Mouse (Mus musculus) v-Abl transformed pro-B cells (cell line): ENCODE measurements at regions not wholly inside any gene's neighbourhood (a gene's known extent, or its start where the extent isn't known, plus 50 kb on each side); places are given as distances from the start of the nearest gene placed in this dataset.

Experiments used
- in situ Hi-C, 2 experiments: fragments of 400-800 bp; cut with MboI; formaldehyde crosslinking; loops; one replicate each; pipeline ENCODE4 v1.15.1; 2025; ENCODE audit not compliant: unreplicated experiment in 2 of 2

DNA sequence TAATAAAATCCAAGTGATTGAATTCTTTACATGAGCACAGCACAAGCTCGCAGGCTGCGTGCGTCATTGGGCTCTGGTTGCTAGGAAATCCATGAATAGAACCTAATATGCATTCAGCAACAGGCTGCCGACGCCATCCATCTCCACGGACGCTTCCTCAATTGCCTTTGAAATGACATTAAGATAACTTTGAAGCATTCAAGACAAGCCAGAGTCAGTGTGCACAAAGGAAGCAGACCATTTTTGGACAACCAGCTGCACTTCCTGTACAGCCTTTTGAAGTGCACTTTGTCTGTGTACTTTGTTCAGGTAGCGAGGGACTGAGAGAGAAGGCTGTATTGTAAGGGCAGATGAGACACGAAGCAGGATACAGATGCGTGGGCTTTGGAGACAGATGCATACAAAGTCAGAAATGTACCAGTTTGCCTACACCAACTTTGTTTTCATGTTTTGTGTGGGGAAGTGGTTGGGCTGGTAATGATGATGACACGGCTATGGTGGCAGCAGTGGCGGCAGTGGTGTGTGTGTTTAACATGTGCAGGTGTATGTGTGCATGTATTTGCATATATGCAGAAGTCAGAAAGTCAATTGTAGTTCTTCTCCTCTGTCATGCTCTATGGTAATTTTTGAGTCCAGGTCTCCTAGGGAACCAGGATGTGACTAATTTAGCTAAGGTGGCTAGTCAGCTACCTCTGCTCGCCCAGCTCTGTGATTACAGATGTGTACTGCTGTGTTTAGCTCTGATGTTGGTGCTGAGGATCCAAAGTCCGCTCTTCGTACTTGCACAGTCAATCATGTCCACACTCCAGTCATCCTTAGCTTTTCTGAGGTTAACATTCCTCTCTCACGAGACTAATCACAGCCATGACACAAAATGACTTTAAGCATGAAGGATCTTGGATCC is 106.7 kb upstream of the Col1a2 start:
- in situ Hi-C loops: no loop called here

DNA sequence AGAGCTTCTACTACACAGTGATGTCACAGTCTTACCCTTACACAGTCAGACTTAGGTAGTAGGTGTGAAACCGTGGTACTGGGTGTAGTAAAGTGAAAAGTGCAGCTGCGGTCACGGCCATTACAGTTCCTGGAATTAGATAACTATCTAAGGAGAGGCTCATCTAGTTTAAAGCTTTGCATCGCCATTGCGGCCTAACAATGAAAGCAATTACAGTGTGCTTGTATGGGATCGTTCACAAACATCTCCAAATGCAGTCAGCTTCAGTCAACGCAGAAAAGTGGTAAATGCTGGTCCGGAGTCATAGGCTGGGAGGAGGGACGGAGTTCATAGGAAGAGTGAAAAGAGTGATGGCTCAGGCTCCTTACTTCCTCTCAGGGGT is 106.0 kb upstream of the Col1a2 start:
- in situ Hi-C loops: no loop called here

DNA sequence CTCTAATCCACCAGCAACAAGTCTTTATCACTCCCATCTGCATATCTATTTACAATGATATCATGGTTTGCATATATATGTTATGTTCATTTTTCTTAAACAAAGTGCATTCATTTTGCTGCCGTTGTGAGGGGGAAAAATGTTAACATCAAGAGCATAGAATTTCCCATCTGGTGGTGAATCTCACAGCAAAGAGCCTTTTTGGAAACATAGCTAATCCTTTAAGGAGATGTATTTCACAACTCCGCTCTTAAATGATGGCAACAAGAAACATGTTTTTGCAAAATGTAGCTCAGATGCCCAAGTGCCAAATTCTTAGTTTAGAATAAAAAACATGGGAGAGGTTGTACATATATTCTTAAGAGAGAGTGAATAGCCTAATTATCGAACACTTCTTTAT is 99.3 kb upstream of the Col1a2 start:
- in situ Hi-C loops: loop anchor here in 1 of 2 experiments (25.0 kb wide), 1 partner anchor 893 kb away; no protein-coding TSS in a partner anchor

GRCm38 (mm10) chr6:4407748-4408147 is 96.9 kb upstream of the Col1a2 start:
- in situ Hi-C loops: loop anchor here in 1 of 2 experiments (25.0 kb wide), 1 partner anchor 895 kb away; no protein-coding TSS in a partner anchor

DNA sequence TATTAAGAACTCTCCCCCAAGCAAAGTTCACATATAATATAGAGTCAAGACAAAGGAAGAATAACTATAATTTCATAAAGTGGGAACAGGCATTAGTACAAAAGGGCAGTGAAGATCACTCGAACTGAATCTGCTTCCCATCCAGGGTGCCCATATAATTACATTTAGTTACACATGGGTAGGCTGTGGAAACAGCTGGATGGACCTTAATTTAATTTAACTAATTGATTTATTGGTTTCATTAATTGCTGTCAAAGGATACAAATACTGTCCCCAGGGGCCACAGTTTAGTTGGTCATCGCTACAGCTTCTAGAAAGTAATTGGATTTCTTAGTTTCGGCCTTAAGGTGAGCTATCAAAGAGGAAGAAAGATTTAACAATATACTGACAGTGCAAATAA is 91.4 kb upstream of the Col1a2 start:
- in situ Hi-C loops: loop anchor here (5.0 to 25.0 kb wide), 3 partner anchors 901 to 974 kb away; partner anchors contain the start of gene Asb4 (in 1 of the 2)

GRCm38 (mm10) chr6:4414166-4414565 is 90.4 kb upstream of the Col1a2 start:
- in situ Hi-C loops: loop anchor here (5.0 to 25.0 kb wide), 3 partner anchors 902 to 973 kb away; partner anchors contain the start of gene Asb4 (in 1 of the 2)

- in situ Hi-C loops: loop anchor here in 1 of 2 experiments (25.0 kb wide), 1 partner anchor 903 kb away; no protein-coding TSS in a partner anchor
Observed at GRCm38 (mm10) chr6:4415206-4415605, 89.4 kb upstream of the Col1a2 start.

- in situ Hi-C loops: loop anchor here in 1 of 2 experiments (25.0 kb wide), 1 partner anchor 905 kb away; no protein-coding TSS in a partner anchor
Observed at GRCm38 (mm10) chr6:4417247-4417709, 87.3 kb upstream of the Col1a2 start.

- in situ Hi-C loops: loop anchor here in 1 of 2 experiments (25.0 kb wide), 1 partner anchor 906 kb away; no protein-coding TSS in a partner anchor
Observed at GRCm38 (mm10) chr6:4418376-4418775, 86.2 kb upstream of the Col1a2 start.

DNA sequence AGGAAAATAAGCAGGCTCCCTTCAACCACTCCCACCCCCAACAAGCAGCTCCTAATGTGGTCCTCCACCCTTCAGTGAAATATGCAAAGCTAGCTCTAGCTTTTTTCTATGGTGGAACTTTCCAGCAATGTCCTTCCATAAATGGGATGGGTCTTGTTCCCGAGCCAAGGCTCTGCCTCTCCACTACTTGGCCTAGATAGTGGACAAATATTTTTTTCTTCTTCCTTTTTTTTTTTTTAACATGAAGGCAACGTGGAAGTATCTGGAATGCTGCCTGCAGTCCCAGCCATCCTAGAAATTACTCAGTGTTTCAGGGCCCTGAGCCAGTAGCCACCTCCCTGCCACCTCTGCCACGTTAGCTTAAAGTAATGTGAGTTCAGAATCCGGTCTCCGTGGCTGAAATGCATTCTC is 85.7 kb upstream of the Col1a2 start:
- in situ Hi-C loops: loop anchor here in 1 of 2 experiments (25.0 kb wide), 1 partner anchor 907 kb away; no protein-coding TSS in a partner anchor

GRCm38 (mm10) chr6:4421466-4421865 is 83.1 kb upstream of the Col1a2 start:
- in situ Hi-C loops: loop anchor here in 1 of 2 experiments (25.0 kb wide), 1 partner anchor 909 kb away; no protein-coding TSS in a partner anchor

DNA sequence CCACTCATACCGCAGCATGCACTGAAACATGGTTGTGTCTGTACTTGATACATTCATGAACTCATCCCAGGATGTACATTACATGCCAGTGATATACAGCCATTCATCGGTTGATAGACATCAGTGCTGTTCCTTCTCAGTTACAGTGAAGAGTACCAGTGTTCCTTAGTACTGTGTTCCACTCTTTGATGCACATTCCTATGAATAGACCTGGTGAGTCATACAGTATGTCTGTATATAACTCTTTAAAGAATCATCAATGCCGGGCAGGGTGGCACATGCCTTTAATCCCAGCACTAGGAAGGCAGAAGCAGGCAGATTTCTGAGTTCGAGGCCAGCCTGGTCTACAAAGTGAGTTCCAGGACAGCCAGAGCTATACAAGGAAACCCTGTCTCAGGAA is 77.5 kb upstream of the Col1a2 start:
- in situ Hi-C loops: no loop called here

DNA sequence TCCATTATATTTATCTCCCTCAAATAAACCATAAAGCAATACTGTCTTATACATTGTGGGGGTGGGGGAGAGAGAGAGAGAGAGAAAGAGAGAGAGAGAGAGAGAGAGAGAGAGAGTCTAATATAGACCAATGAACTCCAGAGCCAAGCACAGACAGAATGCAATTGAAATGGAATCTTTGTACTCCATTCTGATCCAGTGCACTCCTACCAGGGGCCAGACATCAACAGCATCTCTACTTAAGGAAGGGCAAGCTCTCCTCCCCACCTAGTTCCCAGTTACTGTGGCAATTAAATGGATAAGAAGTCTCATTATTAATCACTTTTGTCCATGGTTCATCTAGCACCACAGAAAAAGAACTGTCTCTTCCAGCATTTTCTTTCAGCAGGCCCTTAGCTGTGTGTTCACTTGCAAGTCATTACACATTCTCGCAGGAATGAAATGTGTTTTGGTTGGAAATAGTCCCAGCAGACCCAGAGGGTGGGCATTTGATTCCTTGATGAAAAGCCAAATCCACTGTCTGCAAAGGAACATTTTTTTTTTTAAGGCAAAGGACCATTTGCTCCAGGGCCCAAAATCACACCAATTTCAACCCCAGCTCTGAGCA is 73.8 kb upstream of the Col1a2 start:
- in situ Hi-C loops: no loop called here

GRCm38 (mm10) chr6:4432192-4432591 is 72.4 kb upstream of the Col1a2 start:
- in situ Hi-C loops: no loop called here

GRCm38 (mm10) chr6:4436439-4436838 is 68.2 kb upstream of the Col1a2 start:
- in situ Hi-C loops: no loop called here

DNA sequence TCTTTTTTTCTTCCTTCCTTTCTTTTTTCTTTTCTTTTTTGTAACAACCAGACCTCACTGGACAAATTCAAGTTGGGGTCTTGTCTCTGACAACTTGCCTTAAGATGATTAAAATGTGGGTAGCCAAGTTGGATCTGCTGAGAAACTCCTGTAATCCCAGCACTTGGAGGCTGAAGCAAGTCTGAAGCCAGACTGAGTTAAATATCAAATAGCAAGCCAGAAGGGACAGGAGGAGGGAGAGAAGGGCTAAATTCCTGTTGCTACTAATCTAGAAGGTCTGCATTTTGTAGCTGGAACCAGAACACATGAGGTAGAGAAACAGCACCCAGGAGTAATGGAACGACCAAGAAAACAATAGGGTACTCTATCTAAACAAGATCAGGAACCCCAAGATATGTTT is 67.7 kb upstream of the Col1a2 start:
- in situ Hi-C loops: no loop called here

- in situ Hi-C loops: no loop called here
Observed at GRCm38 (mm10) chr6:4441618-4442167, 62.9 kb upstream of the Col1a2 start.

GRCm38 (mm10) chr6:4445906-4446305 is 58.7 kb upstream of the Col1a2 start:
- in situ Hi-C loops: no loop called here

DNA sequence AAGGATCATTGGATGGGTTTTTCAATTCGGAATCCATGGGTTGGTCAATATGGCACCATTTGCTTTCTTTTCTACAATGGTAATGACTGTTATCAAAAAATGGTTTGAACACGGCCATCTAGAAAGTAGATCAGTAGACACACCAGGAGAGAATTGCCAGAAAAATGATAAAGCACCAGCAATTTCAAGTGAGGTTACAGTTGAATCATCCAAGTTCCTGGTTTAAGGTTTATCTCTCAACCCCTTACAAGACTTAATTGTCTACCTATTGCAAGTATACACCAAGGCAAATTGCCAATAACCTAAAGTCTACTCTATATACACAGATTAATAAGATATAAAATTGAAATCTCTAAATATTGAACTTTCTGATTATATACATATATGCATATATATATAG is 53.4 kb upstream of the Col1a2 start:
- in situ Hi-C loops: no loop called here
